Mouse (Mus musculus) cortical plate, adult 2 months (tissue): ENCODE measurements at regions not wholly inside any gene's neighbourhood (a gene's known extent, or its start where the extent isn't known, plus 50 kb on each side); places are given as distances from the start of the nearest gene placed in this dataset.

Experiments
- H3K27ac ChIP-seq: fragments of 200-500 bp; 2 replicates; pipeline ENCODE4 v1.5.1; 2012; ENCODE audit warnings: low read length, control low read depth, inconsistent platforms; ENCODE audit not compliant: insufficient read depth
- H3K4me1 ChIP-seq: fragments of 200-500 bp; 2 replicates; pipeline ENCODE4 v1.6.1; 2011; ENCODE audit warnings: low read length; ENCODE audit not compliant: control insufficient read depth, insufficient read depth
- H3K4me3 ChIP-seq: fragments of 200-500 bp; 2 replicates; pipeline ENCODE4 v1.5.1; 2011; ENCODE audit warnings: mild to moderate bottlenecking, low read length, control low read depth; ENCODE audit not compliant: insufficient read depth
- CTCF ChIP-seq: fragments of 200-500 bp; IDR thresholded peaks from 2 replicates; pipeline ENCODE4 v1.5.1; 2011; ENCODE audit warnings: mild to moderate bottlenecking, control low read depth, low read length; ENCODE audit not compliant: insufficient read depth; ENCODE audit errors: extremely low read depth
- POLR2A ChIP-seq: fragments of 200-500 bp; IDR thresholded peaks from 2 replicates; pipeline ENCODE4 v1.6.1; 2011; ENCODE audit warnings: mild to moderate bottlenecking, low read length, control low read depth; ENCODE audit not compliant: insufficient read depth; ENCODE audit errors: extremely low read depth

DNA sequence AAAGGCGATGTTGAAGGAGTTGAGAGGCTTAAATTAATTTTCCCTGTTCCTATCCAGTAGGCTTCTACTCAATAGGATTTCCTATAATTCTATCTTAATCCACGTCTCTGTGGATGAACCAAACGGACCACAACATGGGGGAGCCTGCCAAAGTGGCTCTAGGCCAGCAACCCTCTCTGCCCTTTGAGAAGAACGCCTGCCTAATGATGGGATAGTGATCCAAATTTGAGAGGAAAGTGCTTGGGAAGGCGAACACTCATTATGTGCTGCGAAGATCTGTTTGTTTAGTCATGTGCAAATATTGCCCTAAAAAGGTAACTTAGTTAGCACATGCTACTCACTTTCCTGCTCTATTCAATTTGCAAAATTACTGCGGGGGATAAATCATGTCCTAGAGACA lies 702.5 kb upstream of the Adamts5 start:
- Histone ChIP-seq H3K4me1 (no peaks in the 10 kb centered on the region), H3K27ac (no peak overlapping the region), H3K4me3 (no peak overlapping the region)
- TF ChIP-seq CTCF (no peak), POLR2A (no peak)

DNA sequence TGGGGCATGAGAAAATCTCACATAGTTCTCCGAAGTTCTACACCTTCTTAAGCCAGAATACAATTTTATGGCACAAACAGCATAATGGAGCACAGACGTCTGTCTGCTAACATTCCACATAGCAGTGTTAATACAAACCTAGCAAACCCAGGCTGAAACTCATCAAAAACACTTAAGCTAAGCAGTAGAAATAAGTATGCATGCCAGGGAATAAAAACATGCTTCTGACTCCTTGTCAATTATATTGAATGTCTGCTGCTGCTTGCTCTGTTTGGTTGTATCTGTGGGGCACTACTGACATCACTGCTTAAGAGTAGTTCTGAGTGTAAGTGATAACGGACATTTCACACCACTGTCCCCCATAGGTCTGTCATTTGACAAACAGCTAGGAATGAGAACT lies 693.4 kb upstream of the Adamts5 start:
- Histone ChIP-seq H3K27ac (no peak overlapping the region), H3K4me3 (no peak overlapping the region), H3K4me1 (no peaks in the 10 kb centered on the region)
- no peak for TF ChIP-seq CTCF
- TF ChIP-seq POLR2A, result no peak

DNA sequence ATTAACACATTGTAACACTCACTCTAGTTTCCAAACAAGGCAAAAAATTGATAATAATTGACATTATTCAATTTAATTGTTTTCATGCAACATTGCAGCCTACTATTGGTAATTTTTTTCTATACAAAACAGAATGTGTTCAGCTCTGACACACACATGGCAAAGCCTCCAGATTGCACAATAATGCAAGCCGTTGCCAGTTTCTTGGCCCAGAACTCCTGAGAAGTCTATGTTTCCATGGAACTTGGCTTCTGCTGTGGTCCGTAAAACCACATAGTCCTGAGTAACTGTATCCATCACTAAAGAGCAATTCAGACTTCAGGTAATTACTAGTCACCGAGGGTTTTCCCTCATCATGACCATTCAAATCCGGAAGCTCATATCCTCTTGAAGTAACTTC lies 684.4 kb upstream of the Adamts5 start:
- Histone ChIP-seq H3K27ac (no peak overlapping the region), H3K4me1 (no peaks in the 10 kb centered on the region), H3K4me3 (no peak overlapping the region)
- TF ChIP-seq POLR2A (no peak), CTCF (no peak)

DNA sequence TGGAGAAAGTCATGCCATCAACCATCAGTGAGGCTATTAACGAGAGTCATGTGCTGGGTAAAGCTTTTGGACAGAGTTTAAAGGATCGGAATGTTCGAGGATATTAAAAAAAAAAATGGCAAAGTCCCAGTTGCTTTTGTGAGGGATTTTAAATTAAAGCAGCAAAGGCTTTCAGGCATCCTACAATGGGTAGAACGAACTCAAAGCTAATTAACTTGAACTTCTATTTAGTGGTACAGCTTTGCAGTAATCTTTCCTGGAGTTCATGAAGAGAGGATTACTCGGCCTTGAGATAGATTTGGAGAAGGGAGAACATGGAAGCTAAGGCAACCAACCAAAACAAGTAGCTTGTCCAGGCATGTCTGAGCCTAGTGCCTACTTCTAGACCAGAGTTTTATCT lies 676.7 kb upstream of the Adamts5 start:
- no peak overlapping the region for H3K4me3 ChIP-seq
- TF ChIP-seq CTCF (no peak), POLR2A (no peak)
- no peaks in the 10 kb centered on the region for H3K4me1 ChIP-seq
- no peak overlapping the region for H3K27ac ChIP-seq

DNA sequence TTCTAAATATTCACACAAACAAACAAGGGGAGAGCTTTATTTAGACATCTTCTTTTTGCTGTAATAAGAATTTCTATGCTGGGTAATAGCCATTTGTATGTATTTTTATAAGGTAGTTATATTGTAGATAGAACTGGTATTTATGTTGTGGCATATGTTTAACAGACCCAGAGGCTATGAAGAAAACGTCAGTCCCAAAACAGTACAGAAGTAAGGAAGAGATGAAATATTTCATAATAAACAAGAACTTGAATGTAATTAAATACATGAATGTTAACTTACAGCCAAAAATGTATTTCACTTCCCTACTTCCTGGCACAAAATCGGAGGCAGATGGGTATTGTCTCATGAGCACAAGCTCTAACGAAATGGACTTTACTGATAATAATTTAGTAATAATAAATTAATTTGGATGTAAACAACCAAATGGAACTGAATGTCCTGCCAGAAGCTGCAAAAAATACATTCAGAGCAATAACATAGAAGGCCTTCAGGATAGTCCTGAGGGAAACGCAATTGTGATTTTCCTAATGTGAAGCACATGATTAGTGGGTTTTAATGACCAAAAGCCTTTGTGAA lies 645.9 kb upstream of the Adamts5 start:
- no peak for TF ChIP-seq POLR2A
- TF ChIP-seq CTCF, result no peak

DNA sequence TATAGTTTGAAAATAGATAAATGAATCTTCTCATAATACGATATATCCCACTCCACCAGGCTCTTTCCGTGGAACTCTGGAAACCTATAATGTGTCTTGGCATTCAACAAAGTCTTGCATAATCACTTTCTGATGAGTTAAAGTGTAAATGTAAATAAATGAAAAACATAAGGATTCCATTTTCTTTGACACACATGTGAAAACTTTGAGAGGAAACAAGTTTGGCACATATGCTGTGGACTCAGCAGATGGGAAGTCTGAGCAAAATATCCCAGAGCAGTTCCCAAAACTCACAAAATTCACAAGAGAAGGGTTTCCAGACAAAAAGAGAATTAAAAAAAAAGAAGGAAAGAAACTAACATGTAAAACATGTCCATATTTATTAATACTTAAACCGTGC lies 645.3 kb upstream of the Adamts5 start:
- TF ChIP-seq POLR2A (no peak), CTCF (no peak)
- Histone ChIP-seq H3K4me3 (no peak overlapping the region), H3K4me1 (no peaks in the 10 kb centered on the region), H3K27ac (no peak overlapping the region)

More for the DNA sequence above, 645.9 kb upstream of the Adamts5 start:
- H3K4me1 ChIP-seq, result no peaks in the 10 kb centered on the region
- no peak overlapping the region for H3K27ac ChIP-seq
- H3K4me3 ChIP-seq, result no peak overlapping the region

DNA sequence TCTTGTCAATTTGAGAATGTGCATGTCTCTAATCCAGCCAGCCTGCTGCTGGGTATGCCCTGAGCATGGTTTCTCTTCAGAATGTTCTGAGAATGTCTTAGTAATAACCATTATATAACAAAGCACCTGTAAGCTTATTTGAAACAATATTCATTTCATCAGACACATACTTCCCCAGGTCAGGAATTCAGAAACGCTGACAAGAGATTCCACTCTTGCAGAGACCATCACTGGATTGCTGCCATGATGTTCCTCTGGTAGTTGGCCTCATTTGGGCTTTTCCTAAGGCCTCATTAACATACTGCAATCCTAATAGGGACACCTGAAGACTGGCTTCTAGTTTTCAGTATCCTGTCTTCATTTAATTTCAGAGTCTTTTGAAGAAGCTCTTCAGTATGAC lies 642.5 kb upstream of the Adamts5 start:
- no peak for TF ChIP-seq POLR2A
- no peak for TF ChIP-seq CTCF
- Histone ChIP-seq H3K4me3 (no peak overlapping the region), H3K4me1 (no peaks in the 10 kb centered on the region), H3K27ac (no peak overlapping the region)

DNA sequence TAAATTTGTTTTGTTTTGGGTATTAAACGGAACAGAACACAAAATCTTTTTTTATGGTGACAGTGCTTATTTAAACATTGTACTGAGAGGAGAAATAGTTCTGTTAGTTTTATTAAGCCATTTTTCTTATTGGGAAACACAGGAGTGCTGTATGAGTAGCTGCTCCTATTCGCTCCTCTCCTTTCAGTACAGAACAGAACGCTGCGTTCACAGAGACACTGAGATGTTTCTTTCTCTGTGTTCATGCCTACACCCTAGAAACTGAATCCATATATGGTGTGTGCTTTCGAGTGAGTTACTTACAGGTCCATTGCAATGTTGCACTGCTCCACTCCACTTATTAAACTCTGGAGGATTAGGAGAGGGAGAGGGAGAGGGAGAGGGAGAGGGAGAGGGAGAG lies 634.9 kb upstream of the Adamts5 start:
- Histone ChIP-seq H3K27ac (no peak overlapping the region), H3K4me1 (no peaks in the 10 kb centered on the region), H3K4me3 (no peak overlapping the region)
- TF ChIP-seq POLR2A, result no peak

DNA sequence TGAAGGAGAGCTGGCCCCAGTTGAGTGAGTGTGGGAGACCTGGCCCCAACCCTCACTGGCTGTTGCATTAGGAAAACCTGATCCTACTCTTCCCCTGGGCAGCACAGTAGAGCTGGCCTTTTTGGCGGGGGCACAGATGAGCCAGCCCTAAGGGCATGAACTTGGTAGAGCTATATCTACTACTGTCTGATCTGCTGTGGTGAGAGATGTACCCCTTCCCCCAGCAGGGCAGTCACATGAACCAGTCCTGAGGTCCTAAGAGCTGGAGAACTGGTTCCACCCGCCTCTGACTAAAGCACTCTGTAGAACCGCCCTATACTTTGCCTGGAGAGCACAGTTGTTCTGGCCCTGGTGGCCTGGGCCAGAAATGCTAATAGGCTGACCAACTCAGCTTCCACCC lies 622.5 kb upstream of the Adamts5 start:
- H3K4me1 ChIP-seq, result no peaks in the 10 kb centered on the region
- H3K27ac ChIP-seq, result no peak overlapping the region
- TF ChIP-seq CTCF, result no peak
- no peak for TF ChIP-seq POLR2A
- H3K4me3 ChIP-seq, result no peak overlapping the region

DNA sequence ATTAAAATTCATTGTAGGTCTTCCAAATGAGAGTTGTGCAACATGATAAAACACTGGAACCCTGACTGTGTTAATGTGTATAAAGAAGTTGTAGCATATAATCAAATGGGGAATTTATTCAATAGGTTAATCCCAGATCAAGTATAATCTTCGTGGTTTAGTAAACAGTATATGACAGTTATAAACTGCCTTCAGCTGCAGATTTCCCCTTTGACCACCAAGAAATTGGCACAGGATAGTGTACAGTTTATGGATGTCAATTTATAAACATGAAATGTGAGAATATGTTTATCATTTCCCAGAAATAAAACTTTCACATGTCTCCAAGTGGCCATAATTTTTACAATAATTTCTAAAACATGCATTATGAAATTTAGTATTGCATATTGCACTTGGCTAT lies 615.3 kb upstream of the Adamts5 start:
- H3K4me3 ChIP-seq, result no peak overlapping the region
- H3K4me1 ChIP-seq, result no peaks in the 10 kb centered on the region
- no peak for TF ChIP-seq CTCF
- no peak for TF ChIP-seq POLR2A
- H3K27ac ChIP-seq, result no peak overlapping the region
